Mouse (Mus musculus): Measurements from ENCODE around the gene Ecd.

- TF ChIP-seq CTCF (IDR thresholded peaks at IDR 0.05; ENCODE audit: low read depth) (peak; percentile 68), EP300 (optimal IDR thresholded peaks at IDR 0.05) (no peak)
These were observed 7.8 kb downstream of the Ecd start for GRCm38 (mm10) chr14:20340149-20340548.
